Mouse (Mus musculus) cerebellum, postnatal 25 days (tissue): ENCODE measurements at regions not wholly inside any gene's neighbourhood (a gene's known extent, or its start where the extent isn't known, plus 50 kb on each side); places are given as distances from the start of the nearest gene placed in this dataset.
A peak's percentile ranks its signal among the peaks of the same experiment; 100 is the strongest.

Experiments
- DNase-seq, 2 experiments: peaks; one replicate each; pipeline ENCODE4 v3.0.0; 2021; ENCODE audit warnings: mixed read lengths in 2 of 2

DNA sequence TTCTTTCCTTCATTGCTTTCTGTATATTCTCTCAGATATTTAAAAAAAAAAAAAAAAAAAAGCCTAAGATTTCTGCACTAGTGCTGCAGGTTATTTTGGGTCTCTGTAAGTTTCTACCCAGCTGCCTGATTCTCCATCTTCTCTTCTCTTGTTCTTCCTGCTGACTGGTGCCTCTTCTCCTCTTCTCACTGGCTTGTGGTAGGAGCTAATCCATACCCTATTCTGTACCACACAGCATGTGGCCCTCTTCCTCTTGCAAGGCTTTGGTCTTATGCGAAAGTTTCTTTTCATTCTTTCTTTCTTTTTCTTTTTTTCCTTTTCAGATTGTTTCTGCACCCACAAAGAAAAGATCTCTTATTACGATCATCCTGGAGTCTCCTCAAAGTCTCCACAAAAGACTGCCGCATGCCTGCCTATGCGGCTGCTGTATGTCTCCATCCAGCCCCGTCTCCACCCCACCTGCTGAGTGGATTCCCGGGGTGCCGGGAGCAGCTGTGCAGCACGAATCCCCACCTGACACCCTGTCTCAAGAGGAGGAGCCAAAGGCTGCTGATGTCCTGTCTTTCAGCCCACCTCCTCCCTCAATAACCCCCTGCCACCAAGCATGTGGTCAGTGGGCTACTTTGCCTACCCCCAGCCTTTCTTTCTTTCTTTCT lies 66.3 kb downstream of the Ythdf1 start:
- no peak for DNase-seq

GRCm38 (mm10) chr2:180847497-180847896 lies 70.8 kb upstream of the Bhlhe23 start:
- no peak for DNase-seq

GRCm38 (mm10) chr2:180845011-180845410 lies 68.3 kb upstream of the Bhlhe23 start:
- no peak for DNase-seq

DNA sequence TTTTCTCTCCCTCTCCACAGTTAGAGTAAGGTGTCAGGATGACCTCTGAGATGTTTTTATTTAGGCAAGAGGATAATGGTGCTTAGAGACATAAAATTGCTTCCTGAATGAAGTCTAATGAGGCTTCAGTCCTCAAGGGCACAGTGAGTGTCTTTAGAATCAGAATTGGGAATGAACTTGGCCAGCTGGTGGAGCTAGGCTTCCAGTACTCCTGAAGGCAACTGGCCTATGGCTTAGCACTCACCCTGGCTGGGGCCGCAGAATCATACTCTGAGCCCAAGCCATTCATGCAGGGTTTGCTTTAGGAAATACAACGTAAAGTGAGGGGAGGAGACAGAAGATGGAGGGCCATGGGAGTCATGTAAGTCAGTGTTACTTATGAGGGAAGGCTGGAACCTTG lies 67.0 kb upstream of the Bhlhe23 start:
- DNase-seq: peak in 1 of 2 experiments; percentile 53

DNA sequence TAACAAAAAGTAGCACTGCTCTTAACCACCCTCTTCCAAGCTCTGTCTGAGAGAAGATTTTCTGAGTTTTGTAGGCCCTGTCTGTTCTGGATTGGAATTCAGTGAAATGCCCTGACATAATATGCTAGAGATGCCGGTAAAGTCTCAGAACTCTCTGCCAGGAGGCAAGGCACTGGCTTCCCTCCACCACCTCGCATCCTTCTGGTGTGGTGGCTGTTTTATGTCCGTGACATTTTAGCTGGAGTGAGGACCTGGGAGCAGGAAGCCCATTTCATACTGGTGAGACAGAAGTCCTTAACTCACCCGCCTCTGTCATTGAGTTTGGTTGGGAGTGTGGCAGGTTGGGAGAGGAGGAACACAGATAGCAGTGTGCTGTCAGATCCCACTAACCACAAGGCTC lies 62.4 kb upstream of the Bhlhe23 start:
- no peak for DNase-seq

GRCm38 (mm10) chr2:180837996-180838395 lies 61.3 kb upstream of the Bhlhe23 start:
- no peak for DNase-seq

GRCm38 (mm10) chr2:180837318-180837920 lies 60.7 kb upstream of the Bhlhe23 start:
- no peak for DNase-seq

- no peak for DNase-seq
These were observed 59.4 kb upstream of the Bhlhe23 start for GRCm38 (mm10) chr2:180835936-180836602.

DNA sequence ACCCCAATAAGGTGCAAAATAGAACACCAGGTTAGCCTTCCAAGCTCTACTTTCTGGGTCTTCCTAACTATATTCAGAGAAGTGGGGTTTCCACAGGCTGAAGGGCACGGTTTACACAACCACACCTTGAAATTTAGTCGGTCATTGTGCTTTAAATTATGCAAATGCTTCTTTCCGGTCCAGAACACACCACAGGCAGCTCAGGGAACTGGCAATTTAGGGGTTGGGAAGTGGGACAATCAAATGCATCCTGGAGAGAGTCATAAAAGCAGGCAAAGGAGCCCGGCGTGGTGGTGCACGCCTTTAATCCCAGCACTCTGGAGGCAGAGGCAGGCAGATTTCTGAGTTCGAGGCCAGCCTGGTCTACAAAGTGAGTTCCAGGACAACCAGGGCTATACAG lies 56.0 kb upstream of the Bhlhe23 start:
- DNase-seq: no peak

DNA sequence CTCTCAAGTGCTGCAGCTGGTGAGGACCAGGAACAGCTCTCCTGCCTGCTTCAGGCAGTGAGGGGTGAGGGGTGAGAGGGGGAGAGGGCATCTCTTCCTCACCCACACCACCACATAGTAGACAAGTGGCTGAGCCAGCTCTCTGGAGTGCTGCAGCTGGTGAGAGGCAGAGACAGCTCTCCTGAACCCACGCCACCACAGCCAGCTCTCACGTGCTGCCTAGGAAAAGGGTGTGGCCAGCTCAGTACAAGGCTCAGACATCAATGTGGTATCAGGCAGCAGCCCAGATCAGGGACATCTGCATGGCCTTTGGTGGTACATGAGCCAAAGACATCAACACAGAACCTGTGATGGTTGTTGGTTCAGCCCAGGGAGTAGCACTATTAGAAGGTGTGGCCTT lies 53.9 kb upstream of the Bhlhe23 start:
- no peak for DNase-seq

- DNase-seq: peak; percentile 32 to 42
These were observed 51.4 kb upstream of the Bhlhe23 start for GRCm38 (mm10) chr2:180828086-180828485.

- DNase-seq: no peak
These were observed 50.0 kb upstream of the Bhlhe23 start for GRCm38 (mm10) chr2:180826742-180827141.
